Mouse (Mus musculus) adrenal gland, adult 2 months (tissue): ENCODE measurements around the gene Farp1. TPM values are rescaled to one million over a fixed set of nuclear protein-coding genes. Genes with fewer than 3 reads are reported as not detected.

Experiments used
- DNase-seq: peaks from one replicate; pipeline ENCODE4 v3.0.0; 2021
- polyA plus RNA-seq: library from polyadenylated mRNA; depleted of rRNA; stranded (reverse); fragments of >200 nt; gene quantifications from 2 replicates; pipeline ENCODE4 v1.2.3, GENCODE M21; 2012
- total RNA-seq, 2 experiments: library from RNA; stranded (reverse); gene quantifications; 2 replicates each; pipeline ENCODE4 v1.2.3; 2021

Gene Farp1
- total and polyA plus RNA-seq, 3 experiments = 10.9 to 24.0 (median 18.0) TPM

DNA sequence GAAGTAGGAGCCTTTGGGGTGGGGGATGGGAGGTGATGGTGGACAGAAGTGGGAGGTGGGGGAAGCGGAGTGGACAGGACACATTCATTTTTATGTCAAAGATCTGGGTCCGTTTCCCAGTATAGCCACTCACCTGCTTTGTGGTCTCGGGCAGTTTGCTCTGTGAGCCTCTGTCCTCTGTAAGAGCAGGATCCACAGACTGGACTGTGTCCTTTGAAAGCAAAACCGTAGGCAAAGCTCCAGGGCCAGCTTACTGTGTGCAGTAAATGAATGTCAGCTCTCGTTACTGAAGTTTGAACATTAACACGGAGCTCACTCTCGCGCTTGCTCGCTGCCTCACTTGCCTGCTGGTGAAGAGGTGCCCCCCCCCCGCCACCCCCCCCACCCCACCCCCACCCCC, 110.7 kb downstream of the Farp1 start:
- peak; percentile 38 for DNase-seq

DNA sequence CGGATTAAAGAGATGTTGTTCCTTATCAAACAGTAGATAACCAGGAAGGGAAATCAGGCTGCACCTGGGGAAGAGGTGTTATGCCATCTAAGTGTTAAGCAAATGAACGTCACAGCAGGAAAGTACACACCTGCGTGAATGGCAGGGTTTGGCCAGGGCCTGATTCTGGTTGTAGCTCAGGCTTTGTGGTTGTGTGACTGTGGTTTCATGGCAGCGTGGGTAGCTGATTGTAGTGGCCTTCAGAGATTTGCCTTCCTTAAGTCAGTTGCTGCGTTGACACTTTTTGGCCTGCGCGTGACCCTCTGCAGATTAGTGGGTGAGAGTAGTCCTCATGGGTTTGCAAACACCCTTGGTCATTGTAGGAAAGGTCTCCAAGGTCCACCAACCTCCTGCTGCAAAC, 111.2 kb downstream of the Farp1 start:
- DNase-seq = no peak

DNA sequence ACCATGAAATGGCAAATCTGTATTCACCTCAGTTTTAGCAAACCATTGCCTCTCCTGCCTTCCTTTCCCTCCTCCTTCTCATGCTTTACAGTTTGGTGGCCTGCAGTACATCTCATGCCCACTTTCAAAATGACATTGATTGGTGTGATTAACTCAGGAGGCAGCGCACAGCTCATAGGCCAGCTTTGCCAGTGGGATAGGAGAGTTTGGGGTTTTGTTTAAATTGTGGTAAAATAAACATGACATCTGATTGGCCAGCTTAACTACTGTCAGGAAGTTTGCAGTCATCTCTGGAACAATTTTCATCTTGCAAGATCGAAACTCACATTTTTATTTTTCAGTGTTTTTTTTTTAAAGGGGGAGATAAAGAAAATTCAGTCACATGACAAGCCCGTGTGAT, 112.0 kb downstream of the Farp1 start:
- no peak for DNase-seq

DNA sequence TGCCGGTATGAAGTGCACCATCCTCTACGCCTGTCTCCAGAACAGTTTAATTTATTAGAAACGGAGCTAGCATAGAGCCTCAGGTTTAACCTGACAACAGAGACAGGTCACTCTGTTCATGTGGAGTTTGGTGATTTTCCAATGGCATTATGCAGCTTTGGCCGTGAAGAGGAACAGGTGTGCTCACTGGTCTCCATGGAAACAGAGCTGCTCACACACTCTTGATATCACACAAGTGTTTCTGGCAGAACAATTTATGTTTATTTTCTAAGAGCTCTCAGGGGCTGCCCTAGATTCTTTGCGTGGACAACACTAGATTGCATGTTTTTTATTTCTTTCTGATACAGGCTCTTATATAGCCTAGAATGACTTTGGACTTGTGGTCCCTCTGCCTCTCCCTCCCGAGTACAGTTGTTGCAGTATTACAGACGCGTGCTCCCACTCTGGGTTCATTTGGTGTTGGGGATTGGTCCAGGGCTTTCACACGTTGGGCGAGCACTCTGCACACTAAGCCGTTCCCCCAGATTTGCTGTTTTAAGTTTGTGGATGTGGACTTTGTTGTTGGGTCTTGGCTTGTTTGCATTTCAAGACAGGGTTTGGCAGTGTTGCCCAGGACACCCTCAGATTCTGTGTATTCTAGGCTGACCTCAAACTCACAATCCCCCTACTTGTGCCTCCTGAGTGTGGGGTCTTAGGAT, 113.2 kb downstream of the Farp1 start:
- no peak for DNase-seq

DNA sequence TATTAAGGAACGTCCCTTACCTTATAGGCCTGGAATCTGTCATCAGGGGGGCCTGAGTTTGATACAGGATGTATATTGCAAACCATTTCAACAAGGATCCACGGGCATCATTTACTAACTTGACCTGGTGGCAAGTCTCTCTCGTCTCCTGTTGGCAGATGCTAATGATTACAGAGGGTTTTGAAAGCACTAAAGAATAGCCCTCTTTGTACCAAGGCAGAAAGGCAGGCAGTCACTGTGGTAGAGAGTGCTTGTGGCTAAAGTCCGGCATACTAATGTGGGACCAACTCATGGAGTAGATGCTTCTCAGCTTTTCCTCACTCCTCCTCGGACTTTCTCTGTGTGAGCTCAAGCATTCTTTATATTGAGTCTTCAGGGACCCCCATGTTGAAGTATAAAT, 115.0 kb downstream of the Farp1 start:
- no peak for DNase-seq

DNA sequence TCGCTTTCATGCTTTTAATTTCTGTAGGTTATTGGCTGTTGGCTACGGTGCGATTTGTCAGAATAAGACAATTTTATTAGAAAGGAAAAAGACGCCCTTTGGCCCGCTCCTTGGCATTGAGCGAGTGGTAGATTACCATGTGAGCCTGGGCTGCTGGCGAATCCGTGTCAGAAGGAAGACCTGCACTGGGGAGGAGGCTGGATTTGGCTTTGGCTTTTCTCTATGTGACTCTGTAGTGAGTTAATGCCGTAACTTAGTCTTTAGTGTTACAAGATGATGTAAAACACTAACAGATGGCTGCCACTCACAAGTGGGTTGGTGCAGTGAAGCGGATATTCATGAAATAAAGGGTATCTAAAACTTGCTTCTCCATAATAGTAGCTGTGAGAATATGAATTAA, 116.8 kb downstream of the Farp1 start:
- DNase-seq = no peak

DNA sequence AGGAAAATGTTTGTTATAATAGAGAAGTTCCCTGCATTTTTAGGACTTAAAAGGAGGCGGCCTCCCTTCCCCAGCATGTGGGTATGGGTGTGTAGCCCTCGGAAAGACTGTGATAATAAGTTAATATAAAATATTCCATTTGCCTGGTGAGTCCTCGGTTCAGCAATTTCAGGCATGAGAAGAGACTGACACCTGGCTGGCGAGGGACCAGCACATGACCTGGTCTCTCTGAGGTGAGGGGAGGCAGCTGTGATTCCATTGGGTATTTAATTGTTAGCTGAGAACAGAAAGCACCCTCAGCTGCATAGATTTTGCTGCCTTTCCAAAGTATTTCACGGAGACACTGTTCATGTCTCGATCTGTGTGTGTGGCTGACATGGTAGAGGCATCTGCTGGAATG, 117.8 kb downstream of the Farp1 start:
- DNase-seq = no peak

DNA sequence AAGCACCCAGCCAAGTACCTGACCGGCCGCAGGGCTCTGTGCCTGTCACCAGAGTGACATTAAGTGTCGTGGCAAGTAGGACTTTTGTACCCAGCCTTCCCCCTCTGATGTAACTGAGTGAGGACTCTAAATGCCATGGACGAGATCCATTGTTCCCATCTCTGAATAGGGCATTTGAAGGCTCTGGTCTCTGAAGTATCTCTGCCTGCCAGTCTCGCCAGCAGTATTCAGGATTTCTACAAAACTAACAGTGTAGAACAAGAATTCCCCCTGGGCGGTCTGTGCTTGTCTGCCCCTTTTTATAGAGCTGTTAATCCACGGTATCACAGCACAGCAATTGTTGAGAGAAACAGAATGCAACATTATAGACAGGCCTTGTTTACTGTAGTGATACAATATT, 118.3 kb downstream of the Farp1 start:
- no peak for DNase-seq

DNA sequence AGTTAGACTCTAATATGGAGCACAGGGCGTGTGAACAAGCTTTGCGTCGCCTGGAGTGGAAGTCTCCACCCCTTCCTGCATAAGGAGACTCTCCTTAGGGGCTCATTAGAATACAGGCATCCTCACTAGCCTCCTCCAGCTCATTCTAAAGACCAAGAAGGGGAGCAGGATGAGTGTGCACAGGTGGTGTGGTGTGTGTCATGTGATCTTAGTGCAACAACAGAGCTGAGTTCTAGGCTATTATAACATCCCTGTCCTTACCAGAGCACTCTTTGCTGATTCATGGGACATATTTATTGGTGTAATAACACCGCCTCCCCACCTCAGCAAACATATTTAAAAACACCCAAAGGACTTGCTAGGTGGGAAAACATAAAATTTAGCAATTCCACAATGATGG, 120.2 kb downstream of the Farp1 start:
- no peak for DNase-seq

DNA sequence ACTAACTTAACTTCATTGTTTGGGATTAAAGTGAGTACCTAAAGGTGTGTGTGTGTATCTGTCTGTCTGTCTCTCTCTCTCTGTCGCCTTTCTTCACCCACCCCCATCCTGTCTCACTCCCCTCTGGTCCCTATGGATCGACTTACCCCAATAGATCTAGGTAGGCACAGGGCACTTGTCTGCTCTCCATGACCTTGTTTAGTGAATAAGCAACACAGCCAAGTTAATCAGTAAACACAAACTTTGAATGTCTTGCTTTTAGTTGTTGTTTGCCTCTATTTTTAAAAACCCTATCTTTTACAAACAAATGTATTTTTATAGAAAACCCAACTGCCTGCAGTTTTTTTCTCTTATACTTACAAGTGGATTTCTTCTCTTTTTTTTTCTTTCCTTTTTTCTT, 123.6 kb downstream of the Farp1 start:
- DNase-seq = no peak

DNA sequence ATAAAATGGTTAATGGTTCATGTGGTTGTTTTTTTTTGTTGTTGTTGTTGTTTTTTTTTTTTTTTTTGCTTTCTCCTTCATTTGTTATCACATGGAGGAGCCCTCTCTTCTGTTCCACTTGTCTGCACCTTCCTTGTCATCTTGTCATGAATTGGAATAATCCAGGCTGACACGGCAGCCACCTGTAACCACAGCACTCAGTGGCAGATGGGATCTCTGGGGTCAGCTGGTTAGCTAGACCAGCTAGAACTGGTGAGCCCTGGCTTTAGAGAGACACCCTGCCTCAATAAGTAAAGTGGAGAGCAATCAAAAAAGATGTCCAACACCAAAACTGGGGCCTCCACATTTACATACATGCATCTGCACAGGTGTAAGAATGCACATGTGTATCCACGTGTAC, 127.8 kb downstream of the Farp1 start:
- DNase-seq = no peak

DNA sequence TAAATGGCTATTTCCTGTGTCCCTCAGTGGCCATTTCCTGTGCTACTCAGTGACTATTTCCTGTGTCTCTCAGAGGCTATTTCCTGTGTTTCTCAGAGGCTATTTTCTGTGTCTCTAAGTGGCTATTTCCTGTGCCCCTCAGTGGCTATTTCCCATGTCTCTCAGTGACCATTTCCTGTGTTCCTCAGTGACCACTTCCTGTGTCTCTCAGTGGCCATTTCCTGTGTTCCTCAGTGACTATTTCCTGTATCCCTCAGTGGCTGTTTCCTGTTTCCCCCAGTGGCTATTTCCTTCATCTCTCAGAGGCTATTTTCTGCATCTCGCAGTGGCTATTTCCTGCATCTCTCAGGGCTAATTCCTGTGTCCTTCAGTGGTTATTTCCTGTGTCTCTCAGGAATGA, 129.9 kb downstream of the Farp1 start:
- no peak for DNase-seq

DNA sequence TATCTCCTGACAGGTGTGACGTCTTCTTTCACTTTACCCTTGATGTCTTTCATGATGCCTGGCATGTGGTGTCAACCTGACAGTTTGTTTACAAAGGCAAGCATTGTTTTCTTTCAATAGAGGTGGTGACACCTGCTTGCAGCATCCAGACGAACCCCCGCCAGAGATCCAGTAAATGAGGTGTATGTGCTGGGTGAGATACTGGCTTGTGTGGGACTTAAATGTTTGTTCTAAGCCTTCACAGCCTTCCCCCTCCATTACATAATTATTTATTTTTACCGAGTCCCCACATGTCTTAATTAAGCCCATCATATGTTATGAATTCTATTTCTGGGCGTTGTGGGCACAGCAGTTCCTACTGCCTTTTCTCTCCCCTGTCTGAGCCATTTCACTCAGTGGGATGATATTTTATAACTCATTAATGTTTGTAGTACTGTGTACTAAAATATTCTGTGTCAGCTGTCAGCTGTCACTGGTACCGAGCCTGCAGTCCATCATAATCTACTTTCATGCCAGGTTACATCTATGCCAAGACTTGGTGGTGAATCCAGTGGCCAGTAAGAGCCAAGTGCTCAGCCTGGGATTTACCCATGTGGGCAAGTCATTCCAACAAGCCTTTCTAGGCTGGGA, 130.5 kb downstream of the Farp1 start:
- DNase-seq = no peak

DNA sequence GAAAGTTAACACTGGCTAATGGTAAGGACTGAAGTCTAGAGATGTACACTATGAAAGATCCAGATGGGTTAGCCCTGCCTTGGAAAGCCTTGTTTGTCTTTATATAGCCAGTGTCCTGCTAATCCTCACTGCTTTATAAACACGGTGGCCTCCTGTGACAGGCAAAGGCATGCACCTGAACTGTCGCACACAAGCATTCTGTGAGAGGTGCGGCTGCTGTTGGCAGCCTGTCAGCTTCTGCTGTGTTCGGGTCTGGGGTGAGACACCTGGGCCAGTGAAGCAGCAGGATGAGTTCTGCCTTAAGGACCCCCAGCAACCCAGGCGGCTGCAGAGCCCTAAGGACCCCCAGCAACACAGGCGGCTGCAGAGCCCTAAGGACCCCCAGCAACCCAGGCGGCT, 131.0 kb downstream of the Farp1 start:
- no peak for DNase-seq

DNA sequence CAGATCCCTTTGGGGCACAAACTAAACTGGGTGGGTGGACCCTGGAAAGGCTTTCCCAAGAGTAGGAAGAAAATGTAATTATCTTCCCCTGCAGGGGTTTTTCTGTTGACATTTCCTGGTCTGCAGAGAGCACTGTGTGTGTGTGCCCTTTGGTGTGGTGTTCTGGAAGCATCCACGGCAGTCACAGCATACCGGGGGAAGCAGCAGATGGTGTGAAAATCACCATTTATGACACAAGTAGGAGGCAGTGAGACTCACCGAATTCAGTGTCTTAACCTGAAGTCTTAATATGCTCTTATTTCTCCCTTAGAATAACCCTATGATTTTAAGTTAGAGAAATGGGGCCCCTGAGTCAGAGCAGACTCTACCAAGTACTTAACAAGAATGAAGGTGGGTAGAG, 133.7 kb downstream of the Farp1 start:
- DNase-seq = no peak

DNA sequence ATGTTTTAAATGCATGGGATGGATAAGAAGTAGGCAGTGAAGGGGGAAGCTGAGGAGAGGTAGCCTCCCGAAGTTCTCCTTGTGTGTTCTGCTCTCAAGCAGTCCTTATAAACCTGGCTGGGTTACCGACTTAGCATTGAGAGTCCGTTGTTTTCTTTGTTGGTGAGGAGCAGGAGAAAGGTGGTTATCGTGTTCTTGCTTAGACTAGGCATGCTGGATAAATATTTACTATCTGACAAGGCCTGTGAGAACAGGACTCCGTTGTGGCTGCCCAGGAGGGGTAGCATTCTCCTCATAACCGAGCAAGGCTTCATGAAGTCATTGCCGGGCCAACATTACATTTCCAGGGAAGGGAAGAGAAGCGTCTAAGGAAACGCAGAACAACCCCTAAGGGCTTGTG, 135.3 kb downstream of the Farp1 start:
- DNase-seq = no peak

DNA sequence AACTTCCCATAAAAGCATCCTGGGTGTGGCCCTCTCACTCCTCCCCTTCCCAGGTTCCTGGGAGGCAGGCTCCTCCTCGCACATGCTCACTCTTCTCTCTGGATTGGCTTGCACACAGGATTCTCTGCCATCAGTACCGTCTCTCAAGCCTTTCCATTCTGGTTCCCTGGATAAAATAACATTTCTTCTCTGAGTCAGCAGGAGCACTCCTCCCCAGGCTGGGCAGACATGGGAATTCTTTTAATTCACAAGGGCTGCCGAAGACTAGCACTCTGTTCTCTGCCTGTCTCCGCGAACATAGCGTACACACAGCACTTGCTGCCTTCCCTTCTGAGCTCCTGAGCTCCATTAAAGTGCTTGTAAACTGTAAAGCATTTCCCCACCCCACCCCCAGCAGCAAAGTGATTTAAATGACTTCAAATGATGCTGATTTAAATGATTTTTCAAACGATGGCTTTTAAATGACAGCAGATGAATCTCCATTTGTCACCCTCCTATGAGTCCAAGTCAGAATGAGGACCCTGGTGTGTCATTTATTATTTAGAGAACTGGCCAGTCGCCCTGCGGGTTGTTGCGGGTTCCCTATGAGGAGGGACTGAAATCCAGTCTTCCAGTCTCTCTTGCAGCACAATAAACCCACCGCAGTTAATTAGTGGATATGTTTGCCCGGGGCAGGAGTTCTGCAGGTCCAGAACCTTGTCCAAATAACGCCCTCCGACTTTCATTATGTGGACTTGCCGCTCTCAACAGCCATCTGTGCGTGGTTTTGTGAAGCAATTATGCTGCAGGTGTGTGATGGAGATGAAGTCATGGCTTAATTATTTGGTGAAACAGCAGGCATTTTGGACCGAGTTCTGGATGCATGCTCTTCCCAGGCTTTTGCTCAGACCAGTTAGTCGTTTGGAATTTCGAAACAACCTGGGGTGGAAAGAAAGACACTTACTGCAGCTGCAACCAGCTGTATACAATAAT, 137.4 kb downstream of the Farp1 start:
- no peak for DNase-seq

DNA sequence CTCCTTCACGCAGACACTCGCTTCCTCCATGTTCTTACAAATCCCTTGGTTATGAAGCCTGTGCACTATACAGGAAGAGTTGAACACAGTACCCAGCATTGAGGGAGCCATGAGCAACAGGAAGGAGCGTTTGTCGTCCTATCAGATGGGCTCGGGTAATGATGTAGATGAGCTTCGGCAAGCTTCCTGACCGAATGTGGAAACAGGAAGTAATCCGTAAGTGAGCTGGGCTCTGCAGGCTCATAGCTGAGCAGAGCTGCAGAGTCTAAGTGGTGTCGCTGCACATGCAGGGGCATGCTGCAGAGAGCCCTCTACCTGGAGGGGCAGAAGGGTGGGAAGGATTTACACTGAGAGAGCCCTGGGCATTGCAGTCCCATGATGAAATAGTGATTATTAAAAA, 140.4 kb downstream of the Farp1 start:
- DNase-seq = no peak

DNA sequence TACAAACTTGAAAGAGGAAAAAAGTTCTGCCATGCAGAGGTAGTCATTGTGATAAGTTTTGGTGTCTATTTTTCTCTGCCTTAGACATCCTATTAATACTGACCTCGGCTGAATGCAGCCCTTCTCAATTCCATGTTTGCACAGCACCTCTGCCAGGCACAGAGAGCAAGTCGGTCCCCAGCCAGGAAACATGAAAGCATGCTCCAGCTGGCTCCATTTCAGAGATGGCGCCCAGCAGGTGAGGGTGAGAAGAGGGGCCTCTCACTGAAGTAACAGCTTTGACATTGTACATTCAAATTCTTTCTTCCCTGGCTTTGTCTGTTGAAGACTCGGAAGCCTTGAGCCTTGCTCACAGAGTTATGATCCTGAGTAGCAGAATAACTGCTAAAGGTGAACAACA, 140.9 kb downstream of the Farp1 start:
- DNase-seq = no peak

DNA sequence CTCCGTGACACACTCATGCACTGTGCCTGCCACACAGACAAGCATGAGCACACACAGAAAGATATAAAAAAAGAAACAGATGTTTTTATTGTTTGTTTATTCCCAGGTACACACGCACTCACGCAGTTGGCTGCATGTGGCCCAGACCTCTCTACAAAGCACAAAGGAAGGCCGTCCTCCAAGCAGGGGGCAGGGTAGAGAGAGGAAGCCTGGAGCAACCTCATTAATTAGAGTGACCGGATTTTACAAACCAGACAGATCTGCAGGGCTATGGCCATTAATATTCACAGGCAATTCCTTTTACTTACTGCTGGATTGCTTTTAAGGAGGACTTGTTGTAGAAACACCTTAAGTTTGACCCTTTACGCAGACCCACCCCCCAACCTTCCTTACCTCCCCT, 142.9 kb downstream of the Farp1 start:
- no peak for DNase-seq

DNA sequence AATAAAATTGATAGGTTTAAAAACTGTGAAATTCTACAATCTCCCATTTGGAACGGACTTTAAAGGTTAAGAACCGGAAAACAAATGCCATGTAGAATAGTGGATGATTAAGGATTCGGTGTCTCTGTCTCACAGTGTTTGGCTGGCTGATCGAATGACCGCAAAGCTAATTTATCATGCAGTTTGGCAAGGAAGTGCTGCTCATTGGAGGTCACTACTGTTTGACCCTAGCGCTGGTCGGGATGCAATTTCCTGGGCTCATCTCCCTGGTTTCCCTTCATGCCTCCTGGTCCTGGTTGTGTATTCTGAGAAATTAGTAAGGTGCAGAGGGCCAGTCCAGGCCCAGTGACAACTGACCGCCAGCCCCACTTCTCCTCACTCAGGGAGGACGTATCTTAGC, 145.6 kb downstream of the Farp1 start:
- DNase-seq = peak; percentile 66

DNA sequence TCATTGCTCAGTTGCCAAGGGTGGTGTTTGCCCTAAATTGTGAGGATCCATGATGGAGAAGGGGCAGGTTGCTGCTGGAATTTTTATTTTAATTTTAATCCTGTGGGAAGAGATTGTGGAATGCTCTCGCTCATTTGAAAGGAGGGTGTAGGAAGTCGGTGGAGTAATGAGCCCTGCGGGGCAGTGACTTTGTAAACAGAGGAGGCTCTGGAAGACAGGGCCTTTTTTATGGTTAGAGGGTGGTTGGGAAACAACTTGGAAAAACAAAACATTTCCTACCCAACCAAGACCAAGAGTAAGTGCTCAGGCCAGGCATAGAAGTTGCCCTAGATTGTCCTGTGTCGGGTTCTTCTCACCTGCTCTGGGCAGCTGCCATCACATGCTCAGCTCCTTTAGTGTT, 146.8 kb downstream of the Farp1 start:
- DNase-seq = no peak

DNA sequence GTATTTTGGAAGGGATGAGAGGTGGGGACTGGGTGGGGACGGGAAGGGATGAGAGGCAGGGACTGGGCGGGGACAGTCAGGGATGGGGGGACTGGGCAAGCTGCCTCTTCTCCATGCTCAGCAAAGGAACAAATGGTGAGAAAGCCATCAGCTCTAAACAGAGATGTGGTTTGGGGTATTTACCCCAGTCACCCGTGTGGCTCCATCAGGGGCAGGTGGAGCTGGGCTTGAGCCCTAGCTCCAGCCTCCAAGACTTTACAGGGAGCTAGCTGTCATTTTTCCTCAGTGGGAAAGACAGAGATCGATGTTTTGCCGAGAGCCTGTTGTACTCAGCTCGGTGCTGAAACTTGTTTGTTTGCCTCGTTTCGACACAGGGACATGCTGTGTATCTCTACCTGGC, 148.0 kb downstream of the Farp1 start:
- no peak for DNase-seq
